Mouse (Mus musculus) E14TG2a.4 (cell line): ENCODE data around the gene Gm17545.

Source experiments
- CTCF ChIP-seq: conservative IDR thresholded peaks from 2 replicates; pipeline ENCODE4 v1.5.1; 2014; ENCODE audit warnings: low read length
- NANOG ChIP-seq: IDR thresholded peaks from 2 replicates; pipeline ENCODE4 v1.6.1; 2014; ENCODE audit warnings: borderline replicate concordance, low read length, mixed read lengths
- POU5F1 ChIP-seq: IDR thresholded peaks from 2 replicates; pipeline ENCODE4 v1.6.1; 2014; ENCODE audit warnings: low read length, borderline replicate concordance

DNA sequence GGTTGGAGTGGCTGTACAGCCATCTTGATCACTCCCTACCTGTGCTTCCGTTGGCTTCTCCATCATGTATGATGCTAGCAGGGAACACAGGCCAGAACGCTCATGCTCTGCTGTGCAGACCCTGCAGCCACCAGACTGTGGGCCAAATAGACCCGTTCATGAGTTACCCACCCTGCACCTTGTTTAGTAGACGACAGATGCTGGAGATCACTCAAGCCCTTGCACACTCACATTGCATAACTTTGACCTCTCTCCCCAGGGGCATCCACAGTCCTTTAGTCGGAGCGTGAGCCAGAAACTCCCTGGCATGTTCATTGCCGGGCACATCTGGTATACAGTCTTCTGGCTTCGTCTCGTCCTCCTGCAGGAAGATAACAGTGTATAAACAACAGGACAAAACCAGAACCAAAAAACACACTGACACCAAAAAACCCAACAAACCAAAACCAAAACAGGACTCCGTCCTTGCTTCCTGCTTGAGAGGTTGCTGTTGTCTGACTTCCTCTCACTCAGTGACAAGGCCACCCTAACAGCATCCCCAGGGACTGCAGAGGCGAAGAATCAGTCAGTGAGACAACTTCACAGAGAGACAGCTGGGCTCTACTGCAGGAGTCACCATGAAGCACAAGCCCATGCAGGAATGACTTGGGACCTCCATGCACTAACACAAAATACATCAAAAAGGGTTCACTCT, 3.2 kb downstream of the Gm17545 start:
- TF ChIP-seq CTCF (no peak), POU5F1 (no peak), NANOG (no peak)
